Mouse (Mus musculus) liver, embryonic 12.5 days (tissue): ENCODE measurements around the gene Ptpn18. TPM values are rescaled to one million over a fixed set of nuclear protein-coding genes. Genes with fewer than 3 reads are reported as not detected.
"Not testable (repeated sequence)": the region's sequence is repeated elsewhere in the genome, so short reads cannot be mapped to it uniquely, and the experiment has no call there.

Source experiments
- ATAC-seq: fragments of 200-750 bp; cut with Nextera tagmentation; 2 replicates; pipeline ENCODE4 v1.8.0; 2017; ENCODE audit warnings: moderate number of reproducible peaks, mild to moderate bottlenecking, moderate library complexity
- H3K27ac ChIP-seq: fragments of 300-500 bp; sonication (generic); 2 replicates; pipeline ENCODE4 v1.5.1; 2016; ENCODE audit warnings: mild to moderate bottlenecking
- H3K27me3 ChIP-seq: fragments of 300-500 bp; sonication (generic); replicated peaks from 2 replicates; pipeline ENCODE4 v1.6.1; 2016; ENCODE audit warnings: mild to moderate bottlenecking, moderate library complexity
- H3K36me3 ChIP-seq: fragments of 300-500 bp; sonication (generic); 2 replicates; pipeline ENCODE4 v1.6.1; 2016; ENCODE audit warnings: mild to moderate bottlenecking, moderate library complexity
- H3K4me1 ChIP-seq: fragments of 300-500 bp; sonication (generic); 2 replicates; pipeline ENCODE4 v1.6.1; 2016
- H3K4me2 ChIP-seq: fragments of 300-500 bp; sonication (generic); 2 replicates; pipeline ENCODE4 v1.6.1; 2016; ENCODE audit warnings: mild to moderate bottlenecking, moderate library complexity
- H3K4me3 ChIP-seq: fragments of 300-500 bp; sonication (generic); 2 replicates; pipeline ENCODE4 v1.5.1; 2016; ENCODE audit warnings: mild to moderate bottlenecking, moderate library complexity
- H3K9ac ChIP-seq: fragments of 300-500 bp; sonication (generic); 2 replicates; pipeline ENCODE4 v1.6.1; 2016; ENCODE audit warnings: mild to moderate bottlenecking, moderate library complexity
- H3K9me3 ChIP-seq: fragments of 300-500 bp; sonication (generic); replicated peaks from 2 replicates; pipeline ENCODE4 v1.6.1; 2016; ENCODE audit warnings: mild to moderate bottlenecking, moderate library complexity
- WGBS: fragments of 180-500 bp; shearing (Covaris S2); methylation state at CpG from one replicate; pipeline ENCODE4 v1.1.7; 2016; ENCODE audit not compliant: insufficient replicate concordance; 5-methylcytosine and 5-hydroxymethylcytosine counted together
- polyA plus RNA-seq: library from polyadenylated mRNA; unstranded; fragments of >200 nt; fragmentation: Nextera tagmentation; extraction: Ambion mirVana; gene quantifications from 2 replicates; pipeline ENCODE4 v1.2.1, GENCODE M21; 2016

Ptpn18 gene
- polyA plus RNA-seq, 1 experiment from 2014 or later = 18.6 TPM

- H3K9me3 ChIP-seq, H3K27me3 ChIP-seq, H3K4me3 ChIP-seq, H3K9ac ChIP-seq, H3K4me2 ChIP-seq, H3K27ac ChIP-seq, ATAC-seq: not testable (repeated sequence)
- peaks cover 53% of the 10 kb centered on the region for H3K4me1 ChIP-seq
- H3K36me3 ChIP-seq = peaks cover 25% of the 10 kb centered on the region
- WGBS = 87% methylated on average over 8 of the region's 8 CpGs
These were observed 22.2 kb upstream of the Ptpn18 start for GRCm38 (mm10) chr1:34437366-34437765.

- Histone ChIP-seq H3K27me3 (no peaks in the 10 kb centered on the region), H3K4me1 (peaks cover 44% of the 10 kb centered on the region), H3K27ac (no peak overlapping the region), H3K36me3 (peaks cover 36% of the 10 kb centered on the region), H3K4me3 (peak overlapping the region; percentile 79), H3K9me3 (no peaks in the 10 kb centered on the region), H3K9ac (peak overlapping the region; percentile 69), H3K4me2 (peak overlapping the region; percentile 81)
- 25% methylated on average over 17 of the region's 20 CpGs for WGBS
- no peak for ATAC-seq
These were observed 21.0 kb upstream of the Ptpn18 start for GRCm38 (mm10) chr1:34438381-34439051.

- Histone ChIP-seq H3K9me3 (no peaks in the 10 kb centered on the region), H3K4me2 (peak within 1 kb of the TSS; percentile 81), H3K4me3 (peak within 1 kb of the TSS; percentile 79), H3K9ac (peak within 1 kb of the TSS; percentile 73), H3K27ac (peak within 1 kb of the TSS; percentile 69), H3K36me3 (peaks cover 45% of the 10 kb centered on the region), H3K4me1 (peaks cover 39% of the 10 kb centered on the region), H3K27me3 (no peaks in the 10 kb centered on the region)
- WGBS = under 1% methylated on average over 48 of the region's 48 CpGs
- ATAC-seq = peak; percentile 93
These were observed 20.2 kb upstream of the Ptpn18 start, which contains the start of the genes Ccdc115 and Imp4 for GRCm38 (mm10) chr1:34439215-34439960. Ccdc115 (minus strand) TSS chr1:34439672. Imp4 (plus strand) TSS chr1:34439851.

GRCm38 (mm10) chr1:34439961-34440630, 19.5 kb upstream of the Ptpn18 start:
- Histone ChIP-seq H3K4me2 (peak overlapping the region; percentile 79), H3K36me3 (peaks cover 52% of the 10 kb centered on the region), H3K27me3 (no peaks in the 10 kb centered on the region), H3K27ac (peak overlapping the region; percentile 69), H3K9me3 (no peaks in the 10 kb centered on the region), H3K4me3 (peak overlapping the region; percentile 79), H3K4me1 (peaks cover 37% of the 10 kb centered on the region), H3K9ac (peak overlapping the region; percentile 73)
- WGBS = 3% methylated on average over 31 of the region's 31 CpGs
- ATAC-seq = peak; percentile 44

- no peaks in the 10 kb centered on the region for H3K9me3 ChIP-seq
- H3K4me3 ChIP-seq = no peak overlapping the region
- H3K27ac ChIP-seq = no peak overlapping the region
- no peak overlapping the region for H3K4me2 ChIP-seq
- no peak for ATAC-seq
- H3K36me3 ChIP-seq = peaks cover 65% of the 10 kb centered on the region
- H3K9ac ChIP-seq = no peak overlapping the region
- H3K4me1 ChIP-seq = peaks cover 21% of the 10 kb centered on the region
- H3K27me3 ChIP-seq = no peaks in the 10 kb centered on the region
- 80% methylated on average over 6 of the region's 6 CpGs for WGBS
These were observed 16.4 kb upstream of the Ptpn18 start for GRCm38 (mm10) chr1:34443124-34443523.

GRCm38 (mm10) chr1:34458431-34458830, 1.1 kb upstream of the Ptpn18 start:
- Histone ChIP-seq H3K4me3 (no peak overlapping the region), H3K27ac (no peak overlapping the region), H3K9ac (no peak overlapping the region), H3K27me3 (peaks cover 52% of the 10 kb centered on the region), H3K4me1 (peaks cover 29% of the 10 kb centered on the region), H3K36me3 (no peaks in the 10 kb centered on the region), H3K4me2 (peak overlapping the region; percentile 92), H3K9me3 (no peaks in the 10 kb centered on the region)
- WGBS = 24% methylated on average over 8 of the region's 8 CpGs
- no peak for ATAC-seq

- WGBS = 3% methylated on average over 15 of the region's 15 CpGs
- peak overlapping the region; percentile 64 for H3K4me3 ChIP-seq
- no peaks in the 10 kb centered on the region for H3K9me3 ChIP-seq
- no peaks in the 10 kb centered on the region for H3K36me3 ChIP-seq
- peaks cover 34% of the 10 kb centered on the region for H3K4me1 ChIP-seq
- no peak for ATAC-seq
- no peak overlapping the region for H3K27ac ChIP-seq
- peaks cover 48% of the 10 kb centered on the region for H3K27me3 ChIP-seq
- H3K9ac ChIP-seq = peak overlapping the region; percentile 71
- H3K4me2 ChIP-seq = peak overlapping the region; percentile 92
These were observed 489 bp downstream of the Ptpn18 start for GRCm38 (mm10) chr1:34460061-34460441.

- no peaks in the 10 kb centered on the region for H3K36me3 ChIP-seq
- H3K27me3 ChIP-seq = peaks cover 25% of the 10 kb centered on the region
- no peaks in the 10 kb centered on the region for H3K9me3 ChIP-seq
- H3K27ac ChIP-seq = no peak overlapping the region
- H3K9ac ChIP-seq = no peak overlapping the region
- H3K4me1 ChIP-seq = peaks cover 48% of the 10 kb centered on the region
- ATAC-seq = peak; percentile 10; the same call in 1 of the 2 replicates
- no peak overlapping the region for H3K4me2 ChIP-seq
- no peak overlapping the region for H3K4me3 ChIP-seq
- WGBS = 16% methylated on average over 6 of the region's 7 CpGs
These were observed 3.2 kb downstream of the Ptpn18 start for GRCm38 (mm10) chr1:34462766-34463165.

GRCm38 (mm10) chr1:34464310-34464817, 4.8 kb downstream of the Ptpn18 start:
- no peak for ATAC-seq
- Histone ChIP-seq H3K4me2 (peak overlapping the region; percentile 27), H3K9ac (no peak overlapping the region), H3K4me3 (no peak overlapping the region), H3K9me3 (no peaks in the 10 kb centered on the region), H3K36me3 (no peaks in the 10 kb centered on the region), H3K27me3 (peaks cover 10% of the 10 kb centered on the region), H3K27ac (peak overlapping the region; percentile 7; the same call in 1 of the 2 replicates), H3K4me1 (peaks cover 41% of the 10 kb centered on the region)
- WGBS = 47% methylated on average over 8 of the region's 8 CpGs

GRCm38 (mm10) chr1:34465445-34465844, 5.9 kb downstream of the Ptpn18 start:
- no peaks in the 10 kb centered on the region for H3K36me3 ChIP-seq
- peaks cover under 1% of the 10 kb centered on the region for H3K27me3 ChIP-seq
- no peak overlapping the region for H3K9ac ChIP-seq
- ATAC-seq = peak; percentile 40; the same call in 1 of the 2 replicates
- no peak overlapping the region for H3K4me2 ChIP-seq
- WGBS = 42% methylated on average over 6 of the region's 6 CpGs
- H3K4me3 ChIP-seq = no peak overlapping the region
- H3K9me3 ChIP-seq = no peaks in the 10 kb centered on the region
- peaks cover 35% of the 10 kb centered on the region for H3K4me1 ChIP-seq
- H3K27ac ChIP-seq = no peak overlapping the region

GRCm38 (mm10) chr1:34468051-34468450, 8.5 kb downstream of the Ptpn18 start:
- no peaks in the 10 kb centered on the region for H3K36me3 ChIP-seq
- no peak overlapping the region for H3K9ac ChIP-seq
- 25% methylated on average over 3 of the region's 3 CpGs for WGBS
- H3K27ac ChIP-seq = no peak overlapping the region
- no peak for ATAC-seq
- H3K4me3 ChIP-seq = no peak overlapping the region
- no peaks in the 10 kb centered on the region for H3K9me3 ChIP-seq
- no peak overlapping the region for H3K4me2 ChIP-seq
- H3K27me3 ChIP-seq = peaks cover 23% of the 10 kb centered on the region
- H3K4me1 ChIP-seq = peaks cover 36% of the 10 kb centered on the region
